Mouse (Mus musculus): ENCODE data around the gene Gdnf. TPM values are rescaled to one million over a fixed set of nuclear protein-coding genes. Genes with fewer than 3 reads are reported as not detected.

Gdnf gene
- total and polyA plus RNA-seq, 3 experiments: not detected

DNA sequence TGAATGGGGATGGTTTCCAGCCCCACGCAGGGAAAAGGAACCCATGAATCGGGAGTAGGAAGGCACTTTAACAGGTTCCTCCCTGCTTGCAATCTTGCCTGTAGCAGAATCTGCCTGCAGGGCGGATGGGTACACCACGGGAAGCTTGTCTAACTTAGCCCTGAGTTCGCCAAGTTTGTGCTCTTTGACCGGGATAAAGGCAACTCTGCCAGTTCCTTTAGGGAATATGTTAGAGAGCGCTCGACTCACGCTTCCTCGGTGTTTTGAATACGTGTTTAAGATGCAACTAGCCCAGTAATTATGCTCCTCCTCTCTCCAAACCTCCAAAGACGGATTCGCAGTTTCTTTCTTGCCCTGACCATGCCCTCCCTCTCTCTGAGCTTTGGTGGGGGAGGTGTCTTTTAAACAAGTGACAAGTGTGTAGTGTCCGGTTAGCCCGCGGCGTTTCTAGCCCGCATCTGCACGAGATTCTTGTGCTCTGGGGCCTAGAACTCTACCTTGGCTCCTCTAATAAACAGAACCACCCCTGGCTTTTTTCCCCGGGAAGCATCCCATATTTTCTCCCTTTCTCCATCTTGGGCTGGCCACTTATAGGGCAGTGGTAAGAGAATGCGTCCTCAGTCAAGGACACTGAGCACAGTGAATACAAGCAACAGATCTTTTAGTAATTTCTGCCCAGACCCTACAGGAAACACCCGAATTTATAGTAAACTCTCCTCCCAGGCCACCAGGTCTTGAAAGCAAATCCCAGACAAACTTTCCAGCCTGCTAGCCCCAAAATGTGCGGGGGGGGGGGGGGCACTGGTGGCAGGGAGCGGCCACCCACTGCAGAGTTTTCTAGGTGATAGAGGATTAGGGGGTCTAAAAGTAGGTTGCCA is 1.4 kb downstream of the Gdnf start:
- no peak overlapping the region for H3K27ac ChIP-seq (ENCODE audit: control insufficient read depth, low read depth, low read length)
- H3K27me3 ChIP-seq (ENCODE audit: control insufficient read depth in 1 of 2, insufficient read depth in 2 of 2, low read length in 2 of 2): no peaks in the 10 kb centered on the region
- H3K9ac ChIP-seq (ENCODE audit: control insufficient read depth, low read depth, low read length, poor library complexity, severe bottlenecking): no peak overlapping the region
- H3K36me3 ChIP-seq (ENCODE audit: control insufficient read depth in 1 of 2, insufficient read depth in 2 of 2, low read length in 2 of 2): no peaks in the 10 kb centered on the region
- H3K4me3 ChIP-seq (ENCODE audit: control insufficient read depth in 1 of 2, insufficient read depth in 1 of 2, low read depth in 2 of 2, low read length in 2 of 2): no peak overlapping the region
- no peaks in the 10 kb centered on the region for H3K79me2 ChIP-seq (ENCODE audit: control insufficient read depth, insufficient read depth, low read length, poor library complexity)
- H3K4me1 ChIP-seq (ENCODE audit: control insufficient read depth in 1 of 2, insufficient read depth in 2 of 2, low read length in 2 of 2): no peaks in the 10 kb centered on the region
- TF ChIP-seq MXI1 (IDR thresholded peaks at IDR 0.05; ENCODE audit: low read depth, low read length) (no peak), POLR2AphosphoS5 (IDR thresholded peaks at IDR 0.05; ENCODE audit: borderline replicate concordance, low read depth, low read length) (no peak), ZMIZ1 (IDR thresholded peaks at IDR 0.05; ENCODE audit: low read depth, low read length) (no peak), POLR2A (IDR thresholded peaks at IDR 0.05; ENCODE audit: control insufficient read depth in 1 of 2, insufficient read depth in 1 of 2, low read depth in 1 of 2, low read length in 2 of 2, poor library complexity in 1 of 2) (no peak), MEF2A (IDR thresholded peaks at IDR 0.05; ENCODE audit: extremely low read depth, insufficient replicate concordance, low read depth, low read length, poor library complexity, severe bottlenecking) (no peak), KAT2A (conservative IDR thresholded peaks at IDR 0.05; ENCODE audit: low read depth, low read length) (no peak)
- H3K9me3 ChIP-seq (replicated peaks; ENCODE audit: insufficient read depth, low read length): no peaks in the 10 kb centered on the region
- DNase-seq (ENCODE audit: low read depth, low spot score): no peak

DNA sequence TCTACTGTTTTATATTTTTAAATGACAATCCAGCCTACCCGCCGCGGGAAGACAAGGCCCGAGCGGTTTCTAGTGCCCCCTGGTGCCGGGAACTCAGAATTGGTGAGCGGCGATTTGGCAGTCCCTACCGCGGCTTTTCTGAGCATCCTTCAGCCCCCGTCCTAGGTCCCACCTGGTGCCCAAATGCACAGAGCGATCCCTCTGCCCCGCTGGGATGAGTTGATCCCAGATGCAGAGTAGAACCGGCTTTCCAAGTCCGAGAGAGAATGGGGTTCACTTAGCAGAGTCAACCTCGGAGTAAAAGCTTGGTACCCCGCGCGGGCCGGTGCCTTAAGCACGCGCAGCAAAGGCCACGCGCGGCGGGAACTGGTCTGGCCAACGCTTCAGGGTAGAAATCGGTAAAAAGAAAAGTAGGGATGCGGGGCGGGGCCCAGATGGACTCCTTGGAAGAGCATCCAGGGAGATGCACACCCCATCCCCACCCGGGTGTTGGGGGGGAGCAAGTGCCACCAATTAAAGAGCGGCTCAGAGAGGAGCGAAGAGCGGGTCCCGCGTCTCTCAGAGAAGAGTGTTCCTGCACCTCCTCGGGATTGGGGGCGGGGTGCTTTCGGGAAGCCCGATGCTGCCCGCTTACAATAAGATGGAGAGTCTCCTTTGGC is 2.4 kb downstream of the Gdnf start:
- no peak overlapping the region for H3K9ac ChIP-seq (ENCODE audit: control insufficient read depth, low read depth, low read length, poor library complexity, severe bottlenecking)
- peak in 1 of 3 experiments; percentile 26; a peak in 1 of 6 replicates for TF ChIP-seq CTCF (IDR thresholded peaks at IDR 0.05 in 2 of 3, conservative IDR thresholded peaks at IDR 0.05 in 1 of 3; ENCODE audit: control insufficient read depth in 1 of 3, insufficient read depth in 1 of 3, low read depth in 2 of 3, low read length in 3 of 3, poor library complexity in 1 of 3, severe bottlenecking in 1 of 3)
- no peak for TF ChIP-seq MAX (IDR thresholded peaks at IDR 0.05; ENCODE audit: low read length)
- no peak for TF ChIP-seq SIN3A (IDR thresholded peaks at IDR 0.05; ENCODE audit: low read length)
- no peak for TF ChIP-seq USF2 (IDR thresholded peaks at IDR 0.05; ENCODE audit: borderline replicate concordance in 1 of 2, insufficient read depth in 1 of 2, low read depth in 1 of 2, low read length in 2 of 2)
- TF ChIP-seq NRF1 (IDR thresholded peaks at IDR 0.05; ENCODE audit: insufficient read depth, low read depth, low read length, poor library complexity, severe bottlenecking): no peak
- no peak for TF ChIP-seq MYC (IDR thresholded peaks at IDR 0.05; ENCODE audit: low read depth, low read length)
- no peak for TF ChIP-seq HCFC1 (IDR thresholded peaks at IDR 0.05; ENCODE audit: low read depth, low read length)
- TF ChIP-seq RCOR1 (IDR thresholded peaks at IDR 0.05; ENCODE audit: low read depth, low read length): no peak
- TF ChIP-seq GATA1 (IDR thresholded peaks at IDR 0.05; ENCODE audit: low read depth, low read length): no peak
- TF ChIP-seq POLR2AphosphoS2 (IDR thresholded peaks at IDR 0.05; ENCODE audit: low read length): no peak
- TF ChIP-seq ETS1 (IDR thresholded peaks at IDR 0.05; ENCODE audit: low read depth, low read length): no peak
- no peak for TF ChIP-seq GABPA (IDR thresholded peaks at IDR 0.05; ENCODE audit: low read depth, low read length)
- TF ChIP-seq MXI1 (IDR thresholded peaks at IDR 0.05; ENCODE audit: low read depth, low read length): no peak
- TF ChIP-seq SMC3 (IDR thresholded peaks at IDR 0.05; ENCODE audit: low read depth, low read length): 0 out of 2 replicates have a peak, but pooled peaks have one; percentile 13
- TF ChIP-seq BHLHE40 (IDR thresholded peaks at IDR 0.05; ENCODE audit: borderline replicate concordance, low read depth, low read length): no peak
- no peak for TF ChIP-seq ELF1 (IDR thresholded peaks at IDR 0.05; ENCODE audit: low read depth, low read length)
- TF ChIP-seq UBTF (IDR thresholded peaks at IDR 0.05; ENCODE audit: borderline replicate concordance, insufficient read depth, low read depth, low read length): no peak
- H3K4me3 ChIP-seq (ENCODE audit: control insufficient read depth in 1 of 2, insufficient read depth in 1 of 2, low read depth in 2 of 2, low read length in 2 of 2): no peak overlapping the region
- H3K27me3 ChIP-seq (ENCODE audit: control insufficient read depth in 1 of 2, insufficient read depth in 2 of 2, low read length in 2 of 2): no peaks in the 10 kb centered on the region
- no peak for DNase-seq (ENCODE audit: low read depth, low spot score)
- no peaks in the 10 kb centered on the region for H3K9me3 ChIP-seq (replicated peaks; ENCODE audit: insufficient read depth, low read length)
- H3K36me3 ChIP-seq (ENCODE audit: control insufficient read depth in 1 of 2, insufficient read depth in 2 of 2, low read length in 2 of 2): no peaks in the 10 kb centered on the region
- H3K79me2 ChIP-seq (ENCODE audit: control insufficient read depth, insufficient read depth, low read length, poor library complexity): no peaks in the 10 kb centered on the region
- H3K27ac ChIP-seq (ENCODE audit: control insufficient read depth, low read depth, low read length): no peak overlapping the region
- no peaks in the 10 kb centered on the region for H3K4me1 ChIP-seq (ENCODE audit: control insufficient read depth in 1 of 2, insufficient read depth in 2 of 2, low read length in 2 of 2)

All from MEL (cell line).